Mouse (Mus musculus) left cerebral cortex, postnatal 14 days (tissue): Measurements from ENCODE around the gene Cdcp2. TPM values are rescaled to one million over a fixed set of nuclear protein-coding genes. Genes with fewer than 3 reads are reported as not detected.
A peak's percentile ranks its signal among the peaks of the same experiment; 100 is the strongest.
"Not testable (repeated sequence)": the region's sequence is repeated elsewhere in the genome, so short reads cannot be mapped to it uniquely, and the experiment has no call there.

Experiments
- DNase-seq, 2 experiments: peaks; one replicate each; pipeline ENCODE4 v3.0.0; 2021 to 2022; ENCODE audit warnings: low spot score in 2 of 2, mixed read lengths in 1 of 2
- intact Hi-C: fragments of 180-260 bp; cut with DNase I; formaldehyde crosslinking; loops from one replicate; pipeline ENCODE4 v1.15.1; 2025
- total RNA-seq, 2 experiments: library from RNA; stranded (reverse); gene quantifications; 2 replicates each; pipeline ENCODE4 v1.2.3; 2021

Cdcp2 gene
- total RNA-seq, 2 experiments from 2014 or later: not detected

DNA sequence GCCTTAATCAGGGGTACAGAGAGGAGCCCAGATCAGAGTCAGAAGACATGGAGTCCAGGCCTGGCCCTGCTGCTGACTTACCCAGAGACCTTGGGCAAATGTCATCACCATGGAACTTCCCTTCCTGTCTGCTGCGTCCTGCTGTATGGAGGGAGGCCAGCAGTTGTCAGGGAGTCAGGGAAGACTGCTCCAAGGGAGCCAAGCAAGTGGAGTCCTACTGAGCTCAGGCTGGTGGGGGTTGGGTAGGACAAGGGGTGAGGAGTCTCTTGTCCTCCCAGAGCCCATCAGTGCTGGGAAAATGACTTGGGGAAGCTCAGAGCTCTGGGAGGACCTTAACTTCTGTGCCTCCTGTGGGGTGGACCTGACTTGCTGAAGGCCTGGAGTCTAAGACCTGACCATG is 12.3 kb upstream of the Cdcp2 start:
- intact Hi-C loops: no loop called here
- peak in 1 of 2 experiments; percentile 42 for DNase-seq

DNA sequence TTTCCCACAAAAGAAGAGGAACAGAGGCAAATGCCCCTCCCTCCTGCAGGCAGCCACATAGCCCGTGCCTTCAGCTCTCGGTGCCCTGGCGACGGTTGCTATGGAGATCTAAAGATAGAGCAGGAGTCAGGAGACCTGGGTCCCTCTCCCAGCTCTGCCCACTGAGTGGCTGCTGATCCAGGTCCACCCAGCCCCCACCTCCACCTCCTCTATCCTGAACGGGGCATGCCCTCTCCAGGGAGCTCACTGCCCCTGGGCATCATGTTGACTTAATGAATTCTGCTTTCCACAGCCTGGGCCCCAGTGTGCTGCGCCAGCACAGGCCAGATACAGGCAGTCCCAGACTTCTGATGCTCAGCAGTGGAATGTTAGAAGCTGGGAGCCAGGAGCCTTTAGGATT is 11.8 kb upstream of the Cdcp2 start:
- intact Hi-C loops: no loop called here
- DNase-seq: peak; percentile 81 to 92

DNA sequence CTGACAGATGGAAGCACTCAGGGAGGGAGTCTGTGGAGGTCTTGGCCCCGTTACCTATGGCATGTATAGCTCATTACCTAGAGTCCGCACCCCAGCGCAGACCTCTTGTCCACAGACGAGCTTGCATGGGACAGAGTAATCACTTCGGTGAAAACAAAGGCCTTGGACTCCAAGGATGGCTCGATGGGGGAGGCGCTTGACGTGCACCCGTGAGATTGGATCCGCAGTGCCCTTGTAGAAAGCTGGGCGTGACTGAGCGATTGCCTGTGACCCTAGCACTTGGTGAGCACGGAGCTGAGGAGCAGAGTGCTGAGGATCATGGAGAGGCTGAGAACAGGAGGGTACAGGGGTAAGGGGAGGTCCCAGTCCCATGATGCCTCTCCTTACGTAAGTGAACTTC is 5.0 kb upstream of the Cdcp2 start:
- no peak for DNase-seq
- intact Hi-C loops: no loop called here

DNA sequence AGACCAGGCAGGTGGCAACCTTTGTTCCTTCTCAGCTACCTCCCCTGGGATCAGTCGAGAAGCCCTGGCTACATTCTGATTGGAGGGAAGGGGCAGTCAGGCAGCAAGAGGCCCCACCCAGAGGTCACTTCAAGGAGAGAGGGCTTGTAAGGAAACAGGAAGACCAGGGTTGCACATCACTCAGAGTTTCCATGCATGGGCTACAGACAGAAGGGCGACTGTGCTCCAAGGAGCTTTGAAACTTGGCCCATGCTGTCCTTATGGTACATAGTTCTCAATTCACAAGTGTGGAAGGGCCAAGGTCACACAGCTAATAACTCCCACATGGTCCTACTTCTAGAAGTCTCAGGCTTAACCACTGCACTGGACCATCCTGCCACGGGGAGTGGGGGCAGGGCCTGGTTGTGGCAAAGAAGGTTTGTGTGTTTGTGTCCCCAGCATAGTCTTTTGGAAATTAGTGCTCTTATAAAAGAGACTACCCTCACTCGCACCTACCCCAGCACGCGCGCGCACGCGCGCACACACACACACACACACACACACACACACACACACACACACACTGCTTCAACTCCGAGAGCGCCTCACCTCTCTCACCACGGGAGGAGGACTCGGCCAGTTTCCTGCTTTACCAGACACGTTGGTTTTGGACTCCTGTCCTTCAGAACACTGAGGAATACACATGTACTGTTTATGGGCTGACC is 2.1 kb upstream of the Cdcp2 start:
- no peak for DNase-seq
- intact Hi-C loops: no loop called here

DNA sequence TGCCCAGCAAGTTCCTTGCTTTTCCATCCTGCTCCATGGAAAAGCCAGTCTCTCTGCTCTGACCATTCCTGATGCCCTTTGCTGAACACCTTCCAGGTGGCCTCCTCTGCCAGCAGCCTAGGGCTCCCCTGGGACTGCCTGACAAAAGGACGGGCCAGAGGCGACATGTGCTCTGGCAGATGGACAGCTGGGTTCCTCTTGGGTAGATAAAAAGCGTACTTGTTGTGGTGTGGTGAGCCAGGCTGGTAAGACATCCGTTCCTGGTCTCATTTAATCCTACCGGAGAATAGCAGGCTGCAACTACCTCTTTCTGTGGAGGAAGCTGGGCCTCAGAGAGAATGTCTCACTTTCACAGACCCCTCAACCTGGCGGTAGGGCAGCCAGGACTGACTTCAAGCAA is 648 bp upstream of the Cdcp2 start:
- intact Hi-C loops: no loop called here
- no peak for DNase-seq

DNA sequence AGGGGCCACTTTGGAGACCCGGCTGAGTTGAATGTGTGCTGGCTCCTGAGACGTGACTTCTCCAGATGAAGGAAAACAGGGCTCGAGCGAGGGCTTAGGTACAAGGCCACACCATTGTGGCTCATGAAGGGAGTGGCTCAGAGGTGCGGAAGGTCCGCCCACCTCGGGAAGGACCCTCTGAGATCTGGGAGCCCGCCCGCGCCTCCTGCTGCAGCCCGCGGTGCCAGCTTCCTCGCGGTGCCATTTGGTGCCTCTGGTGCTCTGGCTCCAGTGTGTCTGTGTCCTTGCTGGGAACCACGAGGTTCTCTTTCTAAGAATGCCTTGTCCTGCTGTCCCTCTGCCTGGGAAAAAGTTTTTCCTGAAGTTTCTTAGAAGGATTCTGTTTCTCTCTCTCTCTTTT is 1.2 kb downstream of the Cdcp2 start:
- intact Hi-C loops: no loop called here
- DNase-seq: no peak

DNA sequence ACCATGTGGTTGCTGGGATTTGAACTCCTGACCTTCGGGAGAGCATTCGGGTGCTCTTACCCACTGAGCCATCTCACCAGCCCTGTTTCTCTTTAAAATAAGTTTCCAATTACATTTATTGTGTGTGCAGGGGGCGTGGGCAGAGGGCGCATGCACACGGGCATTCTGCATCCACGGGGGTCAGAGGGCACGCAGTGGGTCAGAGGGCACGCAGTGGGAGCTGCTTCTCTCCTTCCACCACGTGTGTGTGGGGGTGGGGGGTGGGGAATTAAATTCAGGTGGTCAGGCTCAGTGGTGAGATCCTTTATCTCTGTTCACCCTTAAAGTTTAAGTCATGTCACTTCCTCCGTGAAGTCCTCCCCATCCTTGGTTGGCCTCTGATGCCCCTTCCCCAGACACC is 1.7 kb downstream of the Cdcp2 start:
- intact Hi-C loops: no loop called here

DNA sequence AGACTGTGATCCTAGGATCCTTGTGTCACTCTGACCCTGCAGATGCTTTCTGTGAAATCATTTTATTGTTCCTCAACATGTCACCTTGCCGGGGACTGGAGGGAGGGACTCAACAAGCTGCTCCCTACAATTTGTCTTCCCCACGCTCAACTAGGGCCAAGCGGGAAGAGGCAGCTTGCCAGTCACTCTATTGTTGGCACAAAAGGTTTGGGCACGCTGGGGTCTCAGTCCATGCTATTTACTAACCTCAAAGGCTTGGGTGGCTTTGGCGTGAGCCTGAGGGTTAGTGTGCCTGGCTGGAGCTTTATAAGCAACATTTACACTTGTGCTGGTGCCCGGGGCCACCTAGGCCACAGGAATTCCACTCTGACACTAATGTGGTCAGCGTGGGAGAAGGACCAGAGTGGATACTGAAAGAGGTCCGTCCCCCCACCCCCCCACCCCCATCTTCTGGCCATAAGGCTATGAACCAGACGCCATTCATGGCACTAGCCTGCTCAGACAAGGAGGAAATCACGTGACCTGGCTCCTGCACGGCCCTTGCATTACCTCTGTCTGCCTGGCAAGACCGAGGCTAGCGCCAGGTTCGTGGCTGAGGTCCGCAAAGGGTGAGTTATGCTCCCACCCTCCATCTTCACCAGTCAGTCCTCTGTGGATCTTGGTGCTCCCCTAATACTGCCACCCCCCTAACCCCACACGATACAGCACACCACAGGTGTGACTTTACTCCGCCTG is 2.3 kb downstream of the Cdcp2 start:
- intact Hi-C loops: no loop called here
- DNase-seq: no peak

More for the DNA sequence above, 1.7 kb downstream of the Cdcp2 start:
- no peak for DNase-seq

DNA sequence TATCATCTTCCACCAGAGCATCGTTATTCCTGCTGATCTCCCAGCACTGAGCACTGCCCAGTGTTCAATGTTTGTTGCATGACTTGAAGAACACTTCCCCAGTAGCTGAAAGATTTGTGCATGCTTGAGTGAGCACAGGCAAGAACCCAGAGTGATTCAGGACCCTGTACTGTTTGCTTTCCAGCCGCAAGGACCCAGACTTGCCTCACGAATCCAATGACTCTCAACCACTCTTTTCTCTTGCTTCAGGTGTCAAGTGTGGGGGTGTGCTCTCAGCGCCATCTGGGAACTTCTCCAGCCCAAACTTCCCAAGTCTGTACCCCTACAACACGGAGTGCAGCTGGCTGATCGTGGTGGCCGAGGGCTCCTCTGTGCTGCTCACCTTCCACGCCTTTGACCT is 5.5 kb downstream of the Cdcp2 start:
- no peak for DNase-seq
- intact Hi-C loops: no loop called here

DNA sequence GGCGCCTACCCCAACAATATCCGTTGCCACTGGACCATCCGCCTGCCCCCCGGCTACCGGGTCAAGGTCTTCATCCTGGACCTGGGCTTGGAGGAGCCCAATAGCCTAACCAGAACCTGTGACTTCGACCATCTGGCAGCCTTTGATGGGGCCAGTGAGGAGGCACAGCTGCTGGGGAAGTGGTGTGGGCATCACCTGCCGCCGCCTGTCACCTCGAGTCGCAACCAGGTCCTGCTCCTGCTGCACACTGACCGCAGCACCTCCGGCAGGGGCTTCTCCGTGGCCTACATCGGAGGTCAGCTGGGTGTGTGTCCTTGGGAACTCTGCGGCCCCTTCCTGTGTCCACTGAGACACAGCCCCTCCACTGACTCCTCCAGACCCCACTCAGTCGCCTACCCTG is 10.1 kb downstream of the Cdcp2 start:
- intact Hi-C loops: no loop called here

DNA sequence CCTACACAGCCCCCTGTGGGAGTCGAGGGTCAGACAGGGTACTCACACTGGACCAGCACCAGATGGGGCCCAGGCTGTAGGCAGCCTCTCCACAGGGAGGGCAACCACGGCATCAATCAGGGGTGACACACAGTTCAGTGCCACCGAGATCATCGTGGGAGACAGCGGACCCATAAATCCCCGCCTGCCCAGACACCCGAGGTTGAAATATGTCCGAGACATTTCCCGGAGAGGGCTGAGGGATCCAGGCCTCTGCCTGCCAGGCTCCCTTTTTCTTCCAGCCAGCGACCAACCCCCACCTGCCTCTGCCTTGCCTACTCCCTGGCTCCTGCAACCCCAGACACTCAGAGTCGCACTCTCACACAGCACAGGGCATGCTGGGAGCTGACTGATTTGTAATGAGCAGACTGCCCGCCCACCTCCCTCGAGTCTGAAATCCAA is 11.6 kb downstream of the Cdcp2 start:
- intact Hi-C loops: no loop called here

More for the DNA sequence above, 10.1 kb downstream of the Cdcp2 start:
- no peak for DNase-seq

DNA sequence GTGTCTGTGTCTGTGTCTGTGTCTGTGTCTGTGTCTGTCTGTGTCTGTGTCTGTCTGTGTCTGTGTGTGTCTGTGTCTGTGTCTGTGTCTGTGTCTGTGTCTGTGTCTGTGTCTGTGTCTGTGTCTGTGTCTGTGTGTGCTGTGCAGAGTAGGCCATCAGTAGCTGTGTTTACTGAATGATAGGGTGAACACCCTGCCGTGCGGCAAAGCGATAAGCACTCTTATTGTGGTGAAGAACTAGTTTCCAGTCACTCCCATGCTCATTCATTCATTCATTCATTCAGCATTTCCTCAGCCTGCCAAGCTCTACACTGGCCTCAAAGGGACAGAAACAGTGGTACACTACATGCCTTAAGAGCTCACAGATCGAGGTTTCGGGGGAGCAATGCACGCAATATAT is 12.5 kb downstream of the Cdcp2 start:
- DNase-seq, intact Hi-C loops: not testable (repeated sequence)

More for the DNA sequence above, 11.6 kb downstream of the Cdcp2 start:
- DNase-seq: peak; percentile 34 to 37

DNA sequence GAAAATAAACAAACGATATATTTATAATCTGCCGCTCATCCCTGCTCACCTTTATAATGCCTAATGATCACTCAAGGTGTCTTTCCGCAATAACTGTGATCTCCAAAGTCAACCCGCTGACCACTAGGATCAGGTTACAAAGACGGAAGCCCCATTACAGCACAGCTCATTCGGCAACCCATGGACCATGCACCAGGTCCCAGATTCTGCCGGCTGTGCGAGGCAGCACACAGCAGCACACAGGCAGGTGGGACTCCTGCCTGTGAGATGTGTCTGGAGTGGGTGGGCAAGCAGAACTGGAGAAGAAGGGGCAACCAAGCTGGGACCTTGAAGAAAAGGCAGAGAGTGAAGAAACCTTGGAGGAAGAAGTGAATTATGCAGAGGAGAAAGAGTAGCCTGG is 17.6 kb downstream of the Cdcp2 start:
- no peak for DNase-seq
- intact Hi-C loops: no loop called here

DNA sequence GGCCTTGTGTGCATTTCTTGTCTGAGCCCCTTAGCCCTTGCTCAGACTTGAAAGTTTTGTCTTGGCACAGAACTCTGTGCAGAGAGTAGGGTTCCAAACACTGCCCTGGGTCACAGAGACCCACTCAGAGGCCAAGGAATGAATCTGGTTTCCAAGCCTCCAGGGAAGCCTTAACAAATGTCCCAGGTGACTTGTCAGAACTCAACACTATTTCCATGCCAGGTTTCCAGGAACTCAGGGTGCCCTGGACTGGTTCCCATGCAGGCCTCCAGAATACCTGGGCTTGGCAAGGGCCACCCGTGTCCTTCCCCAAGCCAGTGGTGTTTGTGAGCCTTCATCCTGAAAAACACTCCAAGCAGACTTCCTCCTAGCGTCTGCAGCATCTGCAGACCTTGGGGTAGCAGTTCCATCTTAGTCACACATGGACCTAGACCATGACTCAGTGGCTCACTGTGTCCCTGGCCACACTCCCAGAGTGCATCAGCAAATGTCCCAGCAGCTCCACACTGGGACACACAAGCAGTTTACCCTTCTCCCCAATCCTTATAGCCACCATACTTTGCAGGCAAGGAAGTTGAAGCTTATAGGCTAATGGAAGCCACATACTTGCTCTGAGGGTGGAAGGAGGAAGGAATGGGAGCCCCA is 21.2 kb downstream of the Cdcp2 start:
- DNase-seq: no peak
- intact Hi-C loops: no loop called here

DNA sequence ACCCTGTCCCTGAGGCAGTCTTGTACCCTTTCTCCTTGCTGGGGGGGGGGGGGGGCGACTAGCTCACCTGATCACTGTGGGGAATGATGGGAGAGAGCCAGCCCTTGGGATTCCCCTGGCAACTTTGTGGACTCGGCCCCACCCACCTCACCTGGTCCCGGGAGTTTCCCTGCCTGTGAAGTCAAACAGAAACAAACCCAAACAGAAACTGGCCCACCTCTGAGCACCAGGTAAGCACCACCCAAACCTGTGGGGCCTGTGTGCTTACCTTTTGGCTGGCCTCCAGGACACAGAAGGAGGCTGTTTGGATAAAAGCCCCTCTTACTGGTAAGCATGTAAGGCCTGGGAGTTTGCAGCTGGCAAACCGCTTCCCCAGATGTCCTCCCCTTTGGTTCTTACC is 22.4 kb downstream of the Cdcp2 start:
- no peak for DNase-seq
- intact Hi-C loops: no loop called here

DNA sequence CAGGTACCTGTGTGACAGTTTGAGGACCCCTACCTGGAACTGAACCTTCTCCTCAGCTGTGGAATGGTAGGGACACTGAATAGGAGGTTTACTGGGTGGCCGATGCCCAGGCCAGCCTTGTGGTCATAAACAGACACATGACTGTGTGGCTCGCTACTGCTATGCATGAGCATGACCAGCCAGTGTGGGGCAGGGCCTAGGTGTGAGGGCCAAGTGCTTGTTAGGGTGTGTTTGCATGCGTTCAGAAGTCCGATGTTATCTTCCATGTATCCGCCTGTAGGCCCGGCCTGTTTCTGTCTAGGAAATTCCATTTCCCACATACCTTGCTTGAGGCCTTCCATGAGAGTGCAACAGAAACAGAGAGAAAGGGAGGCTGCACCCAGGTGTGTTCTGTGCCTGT is 24.0 kb downstream of the Cdcp2 start:
- intact Hi-C loops: no loop called here

DNA sequence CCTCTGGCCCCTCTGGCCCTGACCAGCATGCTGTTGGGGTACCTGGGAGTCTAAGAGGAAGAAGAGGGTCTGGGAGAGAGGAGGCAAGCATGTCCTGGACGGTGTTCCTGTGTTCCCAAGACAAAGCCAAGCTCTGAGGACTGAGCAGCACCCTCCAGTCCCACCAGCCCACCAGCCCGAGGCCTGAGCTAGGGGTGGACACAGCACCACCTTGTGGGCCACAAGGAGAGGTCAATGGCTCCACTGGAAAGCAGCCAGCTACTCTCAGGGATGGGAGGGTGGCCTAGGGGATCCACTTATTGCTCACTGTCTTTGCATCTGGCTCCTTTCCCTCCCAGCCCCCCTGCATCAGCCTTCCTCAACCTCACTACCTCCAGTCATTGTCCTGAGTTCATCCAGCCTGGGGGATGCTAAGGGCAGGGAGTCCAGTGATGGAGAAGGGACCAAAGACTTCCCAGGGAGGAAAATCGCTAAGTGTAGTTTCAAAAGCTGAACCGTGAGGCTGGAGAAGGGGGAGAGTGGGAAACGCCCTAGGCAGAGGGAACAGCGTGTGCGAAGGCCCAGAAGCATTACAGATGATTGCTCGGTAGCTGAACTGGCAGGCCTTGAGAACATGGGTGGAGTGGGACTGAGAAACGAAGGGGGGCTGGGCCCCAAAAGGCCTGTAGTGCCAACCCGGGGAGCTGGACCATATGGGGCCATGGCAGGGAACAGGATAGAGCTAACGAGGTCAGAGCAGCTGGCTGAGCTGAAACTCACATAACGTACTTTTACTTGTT is 24.7 kb downstream of the Cdcp2 start:
- DNase-seq: no peak
- intact Hi-C loops: no loop called here

More for the DNA sequence above, 24.0 kb downstream of the Cdcp2 start:
- no peak for DNase-seq

DNA sequence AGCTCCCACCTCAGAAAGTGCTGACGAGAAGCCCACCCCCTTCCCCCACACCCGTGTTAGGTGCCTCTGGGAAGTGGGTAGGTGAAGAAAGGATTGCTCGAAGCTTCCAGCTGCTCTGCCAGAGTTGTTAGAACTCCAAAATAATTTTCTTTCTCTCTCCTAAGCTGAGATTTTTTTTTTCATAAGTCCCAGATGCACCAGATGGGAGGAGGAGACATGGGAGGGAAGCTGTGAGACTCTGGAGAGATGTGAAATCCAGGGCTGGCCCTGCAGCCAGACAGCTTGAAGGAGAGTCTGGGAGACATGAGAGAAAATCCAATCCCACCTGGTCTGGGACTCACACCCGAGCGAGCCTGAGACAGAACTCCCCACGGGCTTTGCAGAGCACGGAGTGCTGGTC is 27.7 kb downstream of the Cdcp2 start:
- peak in 1 of 2 experiments; percentile 64 for DNase-seq

DNA sequence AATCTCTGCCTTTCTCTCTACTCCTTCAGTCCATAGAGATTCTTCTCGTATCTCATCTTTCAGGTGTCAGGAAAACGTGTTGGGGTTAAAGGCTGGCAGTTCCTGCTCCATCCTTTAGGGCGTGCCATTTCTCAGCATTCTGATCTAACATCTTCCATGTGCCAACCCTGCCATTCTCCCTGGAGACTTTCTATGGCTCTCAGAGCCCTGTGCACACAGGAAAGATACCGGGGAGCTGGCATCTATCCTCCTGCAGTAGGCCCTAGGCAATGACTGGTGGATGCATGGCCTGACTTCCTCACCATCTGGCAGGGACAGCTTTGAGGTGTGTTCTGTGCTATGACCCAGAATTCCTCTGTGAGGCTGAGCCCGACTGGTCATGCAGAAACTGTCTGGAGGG is 28.4 kb downstream of the Cdcp2 start:
- no peak for DNase-seq
- intact Hi-C loops: no loop called here

More for the DNA sequence above, 27.7 kb downstream of the Cdcp2 start:
- intact Hi-C loops: no loop called here

DNA sequence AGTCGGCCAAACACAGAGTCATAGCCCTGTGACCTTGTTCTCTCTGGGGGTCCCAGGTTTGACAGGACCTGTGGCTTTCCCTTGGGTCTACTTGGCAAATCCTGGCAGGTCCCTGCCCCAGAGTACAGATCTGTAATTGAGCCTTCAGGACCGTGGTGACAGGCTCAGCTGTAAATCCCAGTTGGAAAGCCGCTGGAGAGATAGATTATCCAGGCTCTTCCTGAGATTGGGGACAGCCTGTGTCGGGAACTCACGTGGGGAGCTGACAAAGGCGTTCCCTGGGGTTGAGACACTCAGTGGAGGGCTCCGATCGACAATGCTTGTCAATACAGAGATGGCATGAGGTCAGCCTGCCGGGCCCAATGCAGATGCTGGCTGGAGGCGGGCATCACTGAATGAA is 29.7 kb downstream of the Cdcp2 start:
- intact Hi-C loops: no loop called here
- DNase-seq: no peak
